Mouse (Mus musculus): ENCODE results near the gene Gimap7. TPM values are rescaled to one million over a fixed set of nuclear protein-coding genes. Genes with fewer than 3 reads are reported as not detected.
A peak's percentile ranks its signal among the peaks of the same experiment; 100 is the strongest.

The Gimap7 gene
- polyA plus RNA-seq, 1 experiment from 2014 or later: not detected

DNA sequence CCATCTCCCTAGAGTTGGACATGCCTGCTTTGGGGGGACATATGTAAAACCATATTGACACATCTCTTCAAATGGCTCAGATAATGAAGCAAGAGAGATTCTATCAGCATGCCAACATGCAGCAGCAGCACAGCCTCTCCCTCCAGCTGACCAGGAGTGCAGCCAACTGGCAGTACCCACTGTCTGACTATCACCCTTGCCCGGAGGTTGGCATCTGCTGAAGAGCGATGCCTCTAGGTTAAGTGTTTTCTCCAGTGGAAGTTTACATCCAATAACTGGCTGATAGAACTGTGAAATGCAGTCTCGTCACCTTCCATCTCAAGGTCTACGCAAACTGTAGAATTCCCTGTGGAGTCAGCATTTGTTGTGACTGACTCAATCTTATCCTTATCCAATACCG is 19.3 kb downstream of the Gimap7 start:
- no peak overlapping the region for H3K27ac ChIP-seq
- no peak for DNase-seq (ENCODE audit: extremely low spot score, low spot score)
- no peaks in the 10 kb centered on the region for H3K9me3 ChIP-seq
- 89% methylated on average over 5 of the region's 5 CpGs for WGBS
- H3K27me3 ChIP-seq (ENCODE audit: poor library complexity, severe bottlenecking): peaks cover 26% of the 10 kb centered on the region
- H3K4me3 ChIP-seq: no peak overlapping the region
- no peaks in the 10 kb centered on the region for H3K36me3 ChIP-seq (replicated peaks)
- H3K4me1 ChIP-seq: peaks cover 20% of the 10 kb centered on the region

DNA sequence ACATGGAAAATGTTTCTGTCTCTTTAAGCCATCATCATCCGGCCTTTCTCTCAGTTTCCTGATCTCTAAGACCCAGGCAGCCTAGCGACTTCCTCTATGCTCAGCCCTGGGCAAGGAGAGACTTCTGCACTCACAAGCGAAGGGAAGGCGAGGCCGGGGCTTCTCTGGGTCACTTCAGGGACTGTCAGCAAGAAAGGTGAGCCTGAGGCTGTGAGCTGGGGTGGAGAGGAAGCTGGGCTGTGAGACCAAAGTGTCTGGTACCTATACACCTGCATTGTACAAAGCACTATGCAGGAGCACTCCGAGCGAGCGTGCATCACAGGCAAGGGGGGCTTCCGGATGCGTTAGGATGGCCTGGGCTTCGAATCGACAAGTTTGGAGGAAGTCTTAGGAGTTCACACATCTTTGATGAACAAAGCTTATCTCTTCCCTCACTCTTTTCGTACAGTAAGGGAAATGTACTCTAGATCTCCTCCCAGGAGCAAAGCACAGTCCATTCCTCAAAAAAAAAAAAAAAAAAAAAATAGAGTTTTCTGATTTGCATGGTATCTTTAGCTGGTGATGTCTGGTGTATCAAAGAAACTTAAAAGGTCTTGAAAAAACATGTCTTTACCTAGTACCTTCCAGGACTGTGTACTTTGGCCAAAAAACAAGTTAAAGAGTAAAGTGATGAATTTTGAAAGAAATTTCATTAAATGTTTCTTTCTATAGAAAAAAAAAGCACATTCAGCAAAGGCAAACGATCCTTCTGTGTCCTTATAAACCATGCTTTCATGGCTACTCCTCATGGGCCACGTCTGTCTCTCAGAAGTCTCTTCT is 20.7 kb downstream of the Gimap7 start, which contains the start of gene Gimap1:
Gene Gimap1 (plus strand): TSS at position 94 of the 819 bp plus-strand sequence.
- Histone ChIP-seq H3K9me3 (no peaks in the 10 kb centered on the region), H3K27me3 (ENCODE audit: poor library complexity, severe bottlenecking) (peaks cover 41% of the 10 kb centered on the region), H3K4me3 (no peak within 1 kb of the TSS), H3K27ac (no peak within 1 kb of the TSS), H3K4me1 (peaks cover 25% of the 10 kb centered on the region), H3K36me3 (replicated peaks) (no peaks in the 10 kb centered on the region)
- 86% methylated on average over 15 of the region's 15 CpGs for WGBS
- DNase-seq (ENCODE audit: extremely low spot score, low spot score): no peak

- DNase-seq (ENCODE audit: extremely low spot score, low spot score): no peak
- Histone ChIP-seq H3K36me3 (replicated peaks) (no peaks in the 10 kb centered on the region), H3K27ac (no peak overlapping the region), H3K4me1 (peaks cover 25% of the 10 kb centered on the region), H3K9me3 (no peaks in the 10 kb centered on the region), H3K4me3 (no peak overlapping the region), H3K27me3 (ENCODE audit: poor library complexity, severe bottlenecking) (peaks cover 44% of the 10 kb centered on the region)
- 97% methylated on average over 3 of the region's 3 CpGs for WGBS
Observed at GRCm38 (mm10) chr6:48739780-48740055, 21.3 kb downstream of the Gimap7 start.

DNA sequence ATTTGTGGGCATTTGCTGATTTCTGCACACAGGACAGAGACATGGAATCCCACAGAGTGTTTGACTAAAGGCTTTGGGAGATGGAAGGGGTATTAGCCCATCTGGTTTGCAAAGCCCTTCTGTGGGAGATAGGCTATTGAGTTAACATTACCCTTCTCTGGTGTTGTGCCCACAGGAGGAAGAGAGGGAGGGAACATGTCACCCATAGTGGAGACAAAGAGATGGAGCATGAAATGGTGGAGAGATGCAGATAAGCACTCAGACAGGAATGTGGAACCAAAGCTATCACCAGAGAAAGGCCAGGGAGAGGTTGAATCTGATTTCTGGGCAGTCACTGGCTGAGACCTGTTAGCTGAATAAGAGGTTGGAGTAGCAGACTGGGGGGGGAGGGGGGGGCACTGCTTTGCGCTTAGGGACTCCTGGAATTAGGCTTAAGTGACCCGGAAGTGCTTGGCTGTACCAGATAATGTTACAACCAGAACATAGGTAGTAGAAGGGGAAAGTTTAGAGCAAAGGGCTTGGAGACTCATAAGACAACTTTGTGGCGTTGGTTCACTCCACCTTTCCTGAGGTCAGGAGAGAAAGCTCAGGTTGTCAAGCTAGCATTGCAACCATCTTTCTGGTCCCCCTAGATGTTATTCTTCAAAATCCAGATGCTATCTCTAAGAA is 22.2 kb downstream of the Gimap7 start:
- DNase-seq (ENCODE audit: extremely low spot score, low spot score): no peak
- no peaks in the 10 kb centered on the region for H3K9me3 ChIP-seq
- 68% methylated on average over 3 of the region's 3 CpGs for WGBS
- no peaks in the 10 kb centered on the region for H3K36me3 ChIP-seq (replicated peaks)
- no peak overlapping the region for H3K4me3 ChIP-seq
- peaks cover 25% of the 10 kb centered on the region for H3K4me1 ChIP-seq
- no peak overlapping the region for H3K27ac ChIP-seq
- peaks cover 45% of the 10 kb centered on the region for H3K27me3 ChIP-seq (ENCODE audit: poor library complexity, severe bottlenecking)

DNA sequence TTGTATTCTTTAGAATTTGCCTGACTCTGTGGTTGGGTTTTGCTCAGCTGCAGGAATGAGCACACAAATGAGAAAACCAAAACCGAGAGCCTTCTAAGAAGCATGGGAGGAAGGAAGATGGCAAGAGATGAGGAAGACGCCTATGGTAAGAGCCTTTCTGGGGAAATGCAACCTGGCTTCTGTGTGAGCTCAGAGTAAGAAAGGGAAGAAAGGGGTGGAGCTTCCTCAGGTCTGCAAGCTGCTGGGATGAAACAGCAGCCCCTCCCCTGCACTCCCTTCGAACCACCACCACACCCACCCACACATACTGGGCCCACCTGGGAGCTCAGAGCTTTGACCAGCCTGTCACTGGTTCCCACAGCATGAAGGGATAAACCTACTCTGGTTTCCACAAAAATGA is 22.9 kb downstream of the Gimap7 start:
- Histone ChIP-seq H3K27me3 (ENCODE audit: poor library complexity, severe bottlenecking) (peaks cover 51% of the 10 kb centered on the region), H3K27ac (no peak overlapping the region), H3K4me1 (peaks cover 27% of the 10 kb centered on the region), H3K36me3 (replicated peaks) (no peaks in the 10 kb centered on the region), H3K9me3 (no peaks in the 10 kb centered on the region), H3K4me3 (no peak overlapping the region)
- DNase-seq (ENCODE audit: extremely low spot score, low spot score): no peak
- 36% methylated on average over 3 of the region's 3 CpGs for WGBS

GRCm38 (mm10) chr6:48741711-48742206 is 23.3 kb downstream of the Gimap7 start:
- Histone ChIP-seq H3K27ac (no peak overlapping the region), H3K27me3 (ENCODE audit: poor library complexity, severe bottlenecking) (peaks cover 52% of the 10 kb centered on the region), H3K4me1 (peaks cover 28% of the 10 kb centered on the region), H3K36me3 (replicated peaks) (no peaks in the 10 kb centered on the region), H3K4me3 (no peak overlapping the region; the same call in 1 of the 2 replicates), H3K9me3 (no peaks in the 10 kb centered on the region)
- whole genome bisulfite sequencing: 41% methylated on average over 9 of the region's 9 CpGs
- no peak for DNase-seq (ENCODE audit: extremely low spot score, low spot score)

DNA sequence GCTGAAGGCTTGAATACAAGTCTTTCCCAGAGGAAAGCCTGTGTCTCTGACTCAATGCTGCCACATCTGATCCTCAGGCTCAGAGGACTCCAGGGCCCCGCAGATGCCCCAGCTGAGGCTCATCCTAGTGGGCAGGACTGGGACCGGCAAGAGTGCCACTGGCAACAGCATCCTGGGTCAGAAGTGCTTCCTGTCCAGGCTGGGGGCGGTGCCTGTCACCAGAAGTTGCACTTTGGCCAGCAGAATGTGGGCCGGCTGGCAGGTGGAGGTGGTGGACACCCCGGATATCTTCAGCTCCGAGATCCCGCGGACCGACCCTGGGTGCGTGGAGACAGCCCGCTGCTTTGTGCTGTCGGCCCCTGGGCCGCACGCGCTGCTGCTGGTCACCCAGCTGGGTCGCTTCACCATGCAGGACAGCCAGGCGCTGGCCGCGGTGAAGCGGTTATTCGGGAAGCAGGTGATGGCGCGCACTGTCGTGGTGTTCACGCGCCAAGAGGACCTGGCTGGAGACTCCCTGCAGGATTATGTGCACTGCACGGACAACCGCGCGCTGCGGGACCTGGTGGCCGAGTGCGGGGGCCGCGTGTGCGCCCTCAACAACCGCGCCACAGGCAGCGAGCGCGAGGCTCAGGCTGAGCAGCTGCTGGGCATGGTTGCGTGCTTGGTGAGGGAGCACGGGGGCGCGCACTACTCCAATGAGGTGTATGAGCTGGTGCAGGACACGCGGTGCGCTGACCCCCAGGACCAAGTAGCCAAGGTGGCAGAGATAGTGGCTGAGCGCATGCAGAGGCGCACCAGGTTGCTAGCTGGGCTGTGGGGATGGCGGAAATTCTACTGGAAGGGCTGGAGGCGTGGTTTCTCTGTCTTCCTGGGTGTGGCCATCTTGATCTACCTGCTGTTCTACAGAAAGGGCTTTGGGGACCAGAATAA is 24.3 kb downstream of the Gimap7 start:
- Histone ChIP-seq H3K36me3 (replicated peaks) (no peaks in the 10 kb centered on the region), H3K4me1 (peaks cover 28% of the 10 kb centered on the region), H3K27me3 (ENCODE audit: poor library complexity, severe bottlenecking) (peaks cover 52% of the 10 kb centered on the region), H3K4me3 (peak overlapping the region; percentile 59), H3K9me3 (no peaks in the 10 kb centered on the region), H3K27ac (no peak overlapping the region; the same call in 1 of the 2 replicates)
- DNase-seq (ENCODE audit: extremely low spot score, low spot score): peak; percentile 18
- under 1% methylated on average over 52 of the region's 52 CpGs for WGBS

- Histone ChIP-seq H3K36me3 (replicated peaks) (no peaks in the 10 kb centered on the region), H3K27ac (peak overlapping the region; percentile 15; the same call in 1 of the 2 replicates), H3K4me1 (peaks cover 28% of the 10 kb centered on the region), H3K4me3 (no peak overlapping the region), H3K27me3 (ENCODE audit: poor library complexity, severe bottlenecking) (peaks cover 48% of the 10 kb centered on the region), H3K9me3 (no peaks in the 10 kb centered on the region)
- WGBS: 76% methylated on average over 2 of the region's 2 CpGs
- no peak for DNase-seq (ENCODE audit: extremely low spot score, low spot score)
Observed at GRCm38 (mm10) chr6:48745490-48745889, 27.1 kb downstream of the Gimap7 start.

DNA sequence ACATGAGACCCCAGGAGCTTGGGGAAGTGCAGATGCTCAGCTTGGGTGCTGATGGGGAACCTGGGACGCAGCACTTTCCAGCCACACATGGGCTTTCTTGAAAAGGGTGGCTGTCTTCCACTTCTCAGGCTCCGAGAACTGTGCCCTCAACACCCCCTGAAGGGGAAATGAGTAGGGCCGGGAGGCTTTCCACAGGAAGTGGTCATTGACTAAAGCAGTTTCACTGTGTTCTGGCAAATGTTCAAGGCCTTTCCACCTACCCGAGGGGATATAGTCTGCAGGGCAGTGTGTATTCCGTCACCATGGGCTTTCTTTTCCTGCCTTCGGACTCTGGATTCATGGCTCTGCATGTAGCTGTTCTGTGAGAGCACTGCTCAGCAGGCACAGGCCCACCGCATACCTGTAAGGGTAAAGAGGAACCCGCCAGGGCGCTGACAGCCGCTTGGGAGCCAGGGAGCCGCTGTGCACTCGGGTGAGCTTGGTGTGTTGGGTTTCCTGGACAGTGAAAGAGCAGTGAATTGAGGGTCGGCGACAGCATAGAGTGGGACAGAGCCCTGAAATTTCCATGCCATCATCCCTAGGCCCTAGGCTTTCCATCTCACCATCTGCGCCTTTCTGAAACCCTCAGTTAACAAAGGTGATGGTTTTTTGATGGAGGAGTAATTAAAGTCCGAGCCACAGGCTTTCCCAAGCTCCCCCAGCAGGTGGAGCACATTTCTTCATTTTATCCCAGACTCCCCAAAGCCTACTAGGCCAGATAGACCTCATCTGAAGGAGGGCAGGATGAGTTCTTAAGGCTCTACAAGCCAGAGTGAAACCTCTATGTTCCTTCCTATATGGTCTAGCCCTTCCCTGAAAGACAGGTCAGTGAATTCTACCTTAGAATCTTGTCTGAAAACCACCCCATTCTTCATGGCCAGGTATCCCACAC is 27.8 kb downstream of the Gimap7 start, which contains the start of gene Gimap5:
Gene Gimap5 (plus strand): TSS at position 239 of the 931 bp plus-strand sequence.
- 41% methylated on average over 16 of the region's 16 CpGs for WGBS
- Histone ChIP-seq H3K27ac (peak within 1 kb of the TSS; percentile 15; the same call in 1 of the 2 replicates), H3K9me3 (no peaks in the 10 kb centered on the region), H3K36me3 (replicated peaks) (no peaks in the 10 kb centered on the region), H3K27me3 (ENCODE audit: poor library complexity, severe bottlenecking) (peaks cover 40% of the 10 kb centered on the region), H3K4me1 (peaks cover 21% of the 10 kb centered on the region), H3K4me3 (no peak within 1 kb of the TSS)
- DNase-seq (ENCODE audit: extremely low spot score, low spot score): no peak

- DNase-seq (ENCODE audit: extremely low spot score, low spot score): no peak
- no peaks in the 10 kb centered on the region for H3K36me3 ChIP-seq (replicated peaks)
- peaks cover 11% of the 10 kb centered on the region for H3K4me1 ChIP-seq
- H3K27ac ChIP-seq: no peak overlapping the region
- no peak overlapping the region for H3K4me3 ChIP-seq
- no peaks in the 10 kb centered on the region for H3K9me3 ChIP-seq
- 78% methylated on average over 7 of the region's 7 CpGs for WGBS
- H3K27me3 ChIP-seq (ENCODE audit: poor library complexity, severe bottlenecking): peaks cover 29% of the 10 kb centered on the region
Observed at GRCm38 (mm10) chr6:48747091-48747966, 28.9 kb downstream of the Gimap7 start.

All from forebrain, embryonic 10.5 days (tissue).